Comparison of ENCODE assay signal across 9 mouse cellular contexts in the genomic region with DNA sequence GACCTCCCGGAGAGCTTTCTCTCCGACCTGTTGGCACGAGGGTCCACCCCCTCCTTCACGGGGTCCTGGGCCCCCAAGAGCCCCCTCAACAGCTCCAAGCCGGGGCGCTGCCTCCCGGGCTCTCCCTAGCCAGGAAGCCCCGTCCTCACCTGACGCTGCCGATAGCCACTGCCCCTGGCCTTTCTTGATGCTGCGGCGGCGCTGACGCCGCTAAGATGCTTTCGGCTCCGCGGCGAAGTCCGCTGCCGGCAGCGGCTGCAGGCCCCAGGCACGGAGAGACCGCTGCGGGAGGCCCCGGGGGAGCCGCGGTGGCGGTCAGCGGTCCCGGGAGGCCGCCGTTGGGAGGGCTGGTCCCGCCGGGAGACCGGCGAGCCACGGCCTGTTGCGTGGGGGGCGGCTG. TPM values are rescaled to one million over a fixed set of nuclear protein-coding genes. Genes with fewer than 3 reads are reported as not detected.
DNase-seq lines count a peak whose midpoint lies in the region; ATAC-seq and TF ChIP-seq lines count a peak whose summit lies in the region.
"Had no signal": no experiment of that assay in that cellular context is flagged by ENCODE, and none has a peak within 500 bp of the region (broad histone marks: within the 10 kb centered on the region; RNA-seq: fewer than 3 reads in every experiment).

No protein-coding gene starts in this region.

- H3K4me3 ChIP-seq in heart, embryonic 14.5 days (ENCODE audit: control insufficient read depth in 1 of 2, insufficient read depth in 1 of 2, low read depth in 1 of 2, low read length in 2 of 2): peak overlapping the region; percentile 76 to 100
- peak overlapping the region; percentile 70 to 96 for H3K4me3 ChIP-seq in MEL (ENCODE audit: control insufficient read depth in 1 of 2, insufficient read depth in 1 of 2, low read depth in 2 of 2, low read length in 2 of 2)
- peak overlapping the region; percentile 96 for H3K4me3 ChIP-seq in forebrain, postnatal 0 days (ENCODE audit: low read depth, low read length)
- H3K4me3 ChIP-seq in megakaryocyte, embryonic 14.5 days (replicated peaks): peak overlapping the region; percentile 96

- intact Hi-C loops in left cerebral cortex, postnatal 36 days (cut with DNase I): loop anchor here (1.0 to 5.0 kb wide), 3 partner anchors 15 to 230 kb away; partner anchors contain the start of genes Rabep2, Sbk1 and Tufm

- TF ChIP-seq RAD21 in MEL (IDR thresholded peaks at IDR 0.05; ENCODE audit: low read depth, low read length): no peak

- peak overlapping the region; percentile 100 for H3K9ac ChIP-seq in heart, embryonic 14.5 days (ENCODE audit: low read length)
- peak overlapping the region; percentile 100 for H3K9ac ChIP-seq in MEL (ENCODE audit: control insufficient read depth, low read depth, low read length, poor library complexity, severe bottlenecking)
- H3K9ac ChIP-seq in forebrain, postnatal 0 days: peak overlapping the region; percentile 98

- H3K36me3 ChIP-seq in heart, embryonic 14.5 days (ENCODE audit: control insufficient read depth, insufficient read depth, low read length): peaks cover 35% of the 10 kb centered on the region
- H3K36me3 ChIP-seq in MEL (ENCODE audit: control insufficient read depth in 1 of 2, insufficient read depth in 2 of 2, low read length in 2 of 2): peaks cover 26 to 35% of the 10 kb centered on the region in 2 experiments
- H3K36me3 ChIP-seq in forebrain, postnatal 0 days (ENCODE audit: insufficient read depth): peaks cover 34% of the 10 kb centered on the region
- H3K36me3 ChIP-seq in megakaryocyte, embryonic 14.5 days (replicated peaks; ENCODE audit: low read length): peaks cover 36% of the 10 kb centered on the region

- H3K4me1 ChIP-seq in heart, embryonic 14.5 days (ENCODE audit: control insufficient read depth in 2 of 2, insufficient read depth in 2 of 2, low read length in 2 of 2): peaks cover 2 to 14% of the 10 kb centered on the region in 2 experiments; a peak in 2 of 4 replicates
- peaks cover 4 to 12% of the 10 kb centered on the region in 2 experiments; a peak in 3 of 4 replicates for H3K4me1 ChIP-seq in MEL (ENCODE audit: control insufficient read depth in 1 of 2, insufficient read depth in 2 of 2, low read length in 2 of 2)
- peaks cover 5% of the 10 kb centered on the region; the same call in 1 of the 2 replicates for H3K4me1 ChIP-seq in forebrain, postnatal 0 days (ENCODE audit: insufficient read depth)
- H3K4me1 ChIP-seq in megakaryocyte, embryonic 14.5 days: peaks cover 52% of the 10 kb centered on the region

- peaks cover 37% of the 10 kb centered on the region for H3K79me2 ChIP-seq in MEL (ENCODE audit: control insufficient read depth, insufficient read depth, low read length, poor library complexity)

- no peak for DNase-seq in heart, postnatal 4 days
- no peak for DNase-seq in MEL (ENCODE audit: low read depth, low spot score)
- DNase-seq in forebrain, postnatal 0 days: no peak
- DNase-seq in left cerebral cortex, postnatal 36 days (ENCODE audit: low spot score in 2 of 2): no peak
- no peak for DNase-seq in kidney, adult 9 months

- H3K9me3 ChIP-seq in heart, embryonic 14.5 days (ENCODE audit: control insufficient read depth, low read length): no peaks in the 10 kb centered on the region
- H3K9me3 ChIP-seq in MEL (replicated peaks; ENCODE audit: insufficient read depth, low read length): no peaks in the 10 kb centered on the region
- no peaks in the 10 kb centered on the region for H3K9me3 ChIP-seq in forebrain, postnatal 0 days (ENCODE audit: low read length)
- H3K9me3 ChIP-seq in megakaryocyte, embryonic 14.5 days: no peaks in the 10 kb centered on the region

- peak overlapping the region; percentile 68 for H3K4me2 ChIP-seq in heart, embryonic 14.5 days (ENCODE audit: low read length)
- peak overlapping the region; percentile 60 for H3K4me2 ChIP-seq in forebrain, postnatal 0 days (ENCODE audit: low read depth)

- no peak for ATAC-seq in heart, embryonic 14.5 days (ENCODE audit: insufficient number of reproducible peaks, insufficient read depth, low FRiP score, low read depth)
- no peak for ATAC-seq in forebrain, postnatal 0 days
- no peak for ATAC-seq in granulocyte monocyte progenitor cell, adult 5-6 weeks (replicated peaks; ENCODE audit: poor library complexity, severe bottlenecking)

- no peaks in the 10 kb centered on the region for H3K27me3 ChIP-seq in heart, embryonic 14.5 days (ENCODE audit: control insufficient read depth, insufficient read depth, low read length)
- no peaks in the 10 kb centered on the region for H3K27me3 ChIP-seq in MEL (ENCODE audit: control insufficient read depth in 1 of 2, insufficient read depth in 2 of 2, low read length in 2 of 2)
- H3K27me3 ChIP-seq in forebrain, postnatal 0 days (ENCODE audit: insufficient read depth, low read length): no peaks in the 10 kb centered on the region
- H3K27me3 ChIP-seq in megakaryocyte, embryonic 14.5 days (replicated peaks): no peaks in the 10 kb centered on the region
- H3K27me3 ChIP-seq: Patski had no signal

- TF ChIP-seq POLR2A in MEL (IDR thresholded peaks at IDR 0.05; ENCODE audit: control insufficient read depth in 1 of 2, insufficient read depth in 1 of 2, low read depth in 1 of 2, low read length in 2 of 2, poor library complexity in 1 of 2): 0 out of 4 replicates have a peak, but pooled peaks of 1 of the 2 experiments have one; percentile 0

- no peak for TF ChIP-seq EP300 in MEL (IDR thresholded peaks at IDR 0.05; ENCODE audit: low read depth in 1 of 2, low read length in 2 of 2)

- peak overlapping the region; percentile 99 to 100 for H3K27ac ChIP-seq in heart, embryonic 14.5 days (replicated peaks in 1 of 2; ENCODE audit: control insufficient read depth in 1 of 2, insufficient read depth in 1 of 2, low read depth in 2 of 2, low read length in 2 of 2)
- H3K27ac ChIP-seq in MEL (ENCODE audit: control insufficient read depth, low read depth, low read length): peak overlapping the region; percentile 99
- H3K27ac ChIP-seq in forebrain, postnatal 0 days (ENCODE audit: low read depth, low read length): peak overlapping the region; percentile 96

- under 1% methylated on average over 40 of the region's 40 CpGs for WGBS in heart, embryonic 14.5 days
- WGBS in forebrain, postnatal 0 days: 2% methylated on average over 36 of the region's 40 CpGs

- no peak for TF ChIP-seq CTCF in MEL (IDR thresholded peaks at IDR 0.05 in 2 of 3, conservative IDR thresholded peaks at IDR 0.05 in 1 of 3; ENCODE audit: control insufficient read depth in 1 of 3, insufficient read depth in 1 of 3, low read depth in 2 of 3, low read length in 3 of 3, poor library complexity in 1 of 3, severe bottlenecking in 1 of 3)
- TF ChIP-seq CTCF in forebrain, postnatal 0 days (IDR thresholded peaks at IDR 0.05; ENCODE audit: low read depth): no peak

RNA-seq across cellular contexts. Expression of gene Atxn2l, which starts 0.5 kb away (rescaled TPM):
- 31.2 and 38.8 TPM in 2 replicates for polyA plus RNA-seq in heart, embryonic 14.5 days (2014; fragmentation: Nextera tagmentation; extraction: Ambion mirVana)
- total RNA-seq in heart, postnatal 4 days (2021): 10 to 100 TPM; 60.0 to 65.7 TPM
- 40.8 and 52.1 TPM in 2 replicates for total RNA-seq in MEL (2012; rRNA removed)
- polyA plus RNA-seq in MEL (2012; ENCODE audit: insufficient read depth in 1 of 2, insufficient read length in 2 of 2, low read depth in 1 of 2, low replicate concordance in 2 of 2, missing spikeins in 1 of 2): 100 to 1,000 TPM; 218 to 821 TPM
- total RNA-seq in forebrain, postnatal 0 days (2014; rRNA removed): 60.5 and 89.0 TPM in 2 replicates
- polyA plus RNA-seq in forebrain, postnatal 0 days (2015; fragmentation: Nextera tagmentation; extraction: Ambion mirVana): 39.5 and 56.8 TPM in 2 replicates
- polyA plus RNA-seq in megakaryocyte, embryonic 14.5 days (2012; ENCODE audit: insufficient read depth, low replicate concordance): 956 and 1,090 TPM in 2 replicates
- total RNA-seq in granulocyte monocyte progenitor cell, adult 5-6 weeks (2014; fragmentation: Nextera tagmentation): 102 and 130 TPM in 2 replicates
- total RNA-seq in granulocyte monocyte progenitor cell, adult 5-6 weeks (2017): 27.4 and 28.9 TPM in 2 replicates
- total RNA-seq in left cerebral cortex, postnatal 36 days (2021): 100 to 1,000 TPM; 102 to 144 TPM

RNA-seq across cellular contexts. Expression of gene Tufm, which starts 15.6 kb away (rescaled TPM):
- 188 and 199 TPM in 2 replicates for polyA plus RNA-seq in heart, embryonic 14.5 days (2014; fragmentation: Nextera tagmentation; extraction: Ambion mirVana)
- 100 to 1,000 TPM; 224 to 238 TPM for total RNA-seq in heart, postnatal 4 days (2021)
- total RNA-seq in MEL (2012; rRNA removed): 224 and 244 TPM in 2 replicates
- polyA plus RNA-seq in MEL (2012; ENCODE audit: insufficient read depth in 1 of 2, insufficient read length in 2 of 2, low read depth in 1 of 2, low replicate concordance in 2 of 2, missing spikeins in 1 of 2): 100 to 1,000 TPM in 1 of 2 experiments, not detected in 1; 397 TPM
- 75.9 and 76.5 TPM in 2 replicates for total RNA-seq in forebrain, postnatal 0 days (2014; rRNA removed)
- 97.6 and 102 TPM in 2 replicates for polyA plus RNA-seq in forebrain, postnatal 0 days (2015; fragmentation: Nextera tagmentation; extraction: Ambion mirVana)
- polyA plus RNA-seq in megakaryocyte, embryonic 14.5 days (2012; ENCODE audit: insufficient read depth, low replicate concordance): 19.3 and 43.5 TPM in 2 replicates
- total RNA-seq in granulocyte monocyte progenitor cell, adult 5-6 weeks (2014; fragmentation: Nextera tagmentation): 85.3 and 101 TPM in 2 replicates
- total RNA-seq in granulocyte monocyte progenitor cell, adult 5-6 weeks (2017): 75.5 and 86.7 TPM in 2 replicates
- total RNA-seq in left cerebral cortex, postnatal 36 days (2021): 10 to 100 TPM; 77.2 to 81.6 TPM

RNA-seq across cellular contexts. Expression of gene Sh2b1, which starts 27.5 kb away (rescaled TPM):
- polyA plus RNA-seq in heart, embryonic 14.5 days (2014; fragmentation: Nextera tagmentation; extraction: Ambion mirVana): 35.6 and 39.0 TPM in 2 replicates
- 10 to 100 TPM; 47.1 to 51.4 TPM for total RNA-seq in heart, postnatal 4 days (2021)
- total RNA-seq in MEL (2012; rRNA removed): 11.8 and 13.1 TPM in 2 replicates
- polyA plus RNA-seq in MEL (2012; ENCODE audit: insufficient read depth in 1 of 2, insufficient read length in 2 of 2, low read depth in 1 of 2, low replicate concordance in 2 of 2, missing spikeins in 1 of 2): 10 to 100 TPM in 1 of 2 experiments, not detected in 1; 48.9 TPM
- total RNA-seq in forebrain, postnatal 0 days (2014; rRNA removed): 31.0 and 35.4 TPM in 2 replicates
- polyA plus RNA-seq in forebrain, postnatal 0 days (2015; fragmentation: Nextera tagmentation; extraction: Ambion mirVana): 66.0 and 70.4 TPM in 2 replicates
- 94.0 and 146 TPM in 2 replicates for polyA plus RNA-seq in megakaryocyte, embryonic 14.5 days (2012; ENCODE audit: insufficient read depth, low replicate concordance)
- 35.9 and 58.3 TPM in 2 replicates for total RNA-seq in granulocyte monocyte progenitor cell, adult 5-6 weeks (2014; fragmentation: Nextera tagmentation)
- total RNA-seq in granulocyte monocyte progenitor cell, adult 5-6 weeks (2017): 15.6 and 17.3 TPM in 2 replicates
- 10 to 100 TPM; 68.5 to 73.5 TPM for total RNA-seq in left cerebral cortex, postnatal 36 days (2021)

RNA-seq across cellular contexts. Expression of gene Atp2a1, which starts 39.8 kb away (rescaled TPM):
- 0.26 and 1.3 TPM in 2 replicates for polyA plus RNA-seq in heart, embryonic 14.5 days (2014; fragmentation: Nextera tagmentation; extraction: Ambion mirVana)
- total RNA-seq in heart, postnatal 4 days (2021): 1 to 10 TPM in 1 of 2 experiments, under 1 TPM in 1; 0.67 to 9.0 TPM
- 0.04 and 0.20 TPM in 2 replicates for total RNA-seq in MEL (2012; rRNA removed)
- polyA plus RNA-seq in MEL (2012; ENCODE audit: insufficient read depth in 1 of 2, insufficient read length in 2 of 2, low read depth in 1 of 2, low replicate concordance in 2 of 2, missing spikeins in 1 of 2): under 1 TPM in 1 of 2 experiments, not detected in 1; 0.47 TPM
- total RNA-seq in forebrain, postnatal 0 days (2014; rRNA removed): 0.24 and 0.54 TPM in 2 replicates
- 0.10 and 0.45 TPM in 2 replicates for polyA plus RNA-seq in forebrain, postnatal 0 days (2015; fragmentation: Nextera tagmentation; extraction: Ambion mirVana)
- polyA plus RNA-seq in megakaryocyte, embryonic 14.5 days (2012; ENCODE audit: insufficient read depth, low replicate concordance): 1.1 and 1.4 TPM in 2 replicates
- total RNA-seq in granulocyte monocyte progenitor cell, adult 5-6 weeks (2014; fragmentation: Nextera tagmentation): 0.62 TPM in 1 of 2 replicates, not detected in the other
- not detected in 2 replicates for total RNA-seq in granulocyte monocyte progenitor cell, adult 5-6 weeks (2017)
- total RNA-seq in left cerebral cortex, postnatal 36 days (2021): under 1 TPM in 1 of 2 experiments, not detected in 1; 0.54 TPM
